Mouse (Mus musculus) bone marrow macrophage, adult 2 months (primary cell): ENCODE data around the gene Scd3. TPM values are rescaled to one million over a fixed set of nuclear protein-coding genes. Genes with fewer than 3 reads are reported as not detected.
A peak's percentile ranks its signal among the peaks of the same experiment; 100 is the strongest.
"Not testable (repeated sequence)": the region's sequence is repeated elsewhere in the genome, so short reads cannot be mapped to it uniquely, and the experiment has no call there.

Experiments used
- H3K27ac ChIP-seq: 2 replicates; pipeline ENCODE4 v1.5.1; 2012; ENCODE audit warnings: low read depth, low read length; ENCODE audit not compliant: insufficient read depth
- H3K4me1 ChIP-seq: 2 replicates; pipeline ENCODE4 v1.6.1; 2012; ENCODE audit warnings: low read length; ENCODE audit not compliant: control insufficient read depth, insufficient read depth
- H3K4me3 ChIP-seq: 2 replicates; pipeline ENCODE4 v1.5.1; 2012; ENCODE audit warnings: mild to moderate bottlenecking, low read length, moderate library complexity; ENCODE audit not compliant: insufficient read depth
- CTCF ChIP-seq: IDR thresholded peaks from 2 replicates; pipeline ENCODE4 v1.5.1; 2012; ENCODE audit warnings: low read depth, mild to moderate bottlenecking, low read length, moderate library complexity
- POLR2A ChIP-seq: IDR thresholded peaks from 2 replicates; pipeline ENCODE4 v1.6.1; 2012; ENCODE audit warnings: mild to moderate bottlenecking, low read depth, low read length, borderline replicate concordance
- polyA plus RNA-seq: library from polyadenylated mRNA; stranded (reverse); fragments of >200 nt; gene quantifications from 2 replicates; pipeline ENCODE4 v1.2.4, GENCODE M21; 2012; ENCODE audit not compliant: missing spikeins, insufficient read depth, insufficient read length

Gene Scd3
- polyA plus RNA-seq, 1 experiment = not detected

DNA sequence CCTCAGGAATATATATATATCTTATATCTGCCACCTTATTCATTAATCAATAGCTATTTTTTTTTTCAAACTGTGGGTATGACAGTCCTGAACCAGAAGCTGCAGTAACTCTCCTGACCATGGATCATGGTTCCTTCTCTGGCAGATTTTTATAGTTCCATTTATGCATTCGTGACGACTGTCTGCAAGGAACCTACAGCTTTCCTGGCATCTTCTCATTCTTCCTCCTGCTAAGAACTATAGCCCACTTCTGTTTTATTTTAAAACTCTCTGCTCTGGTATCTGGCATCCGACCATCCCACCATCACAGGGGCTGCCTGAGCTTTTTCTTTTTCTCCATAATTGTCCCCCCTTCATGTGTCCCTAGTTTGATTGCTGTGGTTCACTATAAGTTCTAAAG, 27.1 kb downstream of the Scd3 start:
- Histone ChIP-seq H3K4me1 (peaks cover 14% of the 10 kb centered on the region), H3K4me3 (no peak overlapping the region), H3K27ac (no peak overlapping the region)
- TF ChIP-seq POLR2A = no peak
- TF ChIP-seq CTCF = no peak

DNA sequence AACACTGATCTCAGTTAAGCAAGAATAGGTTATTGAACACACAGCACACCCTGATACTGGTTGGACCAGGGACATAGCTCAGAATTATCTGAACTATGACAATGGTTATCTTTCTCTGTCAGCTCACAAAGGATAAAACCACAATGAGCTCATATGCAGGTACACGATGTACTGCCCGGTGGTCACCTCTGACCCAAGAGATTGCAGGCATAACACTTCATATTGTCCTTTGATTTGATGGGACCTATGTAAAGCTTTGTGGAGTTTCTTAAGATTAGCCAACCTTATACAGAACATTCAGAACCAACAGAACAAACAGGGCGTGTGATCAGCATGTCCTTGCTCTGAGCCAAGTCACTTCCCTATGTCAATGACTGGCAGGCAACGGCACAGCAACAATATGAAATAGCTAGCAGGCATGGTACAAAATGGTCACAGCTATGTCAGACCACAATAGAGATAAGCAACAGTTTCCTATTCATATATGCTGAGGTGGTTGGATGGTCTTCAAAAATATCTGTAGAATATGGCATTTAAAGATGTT, 28.6 kb downstream of the Scd3 start:
- H3K27ac ChIP-seq = no peak overlapping the region
- H3K4me1 ChIP-seq = peaks cover 3% of the 10 kb centered on the region; the same call in 1 of the 2 replicates
- no peak for TF ChIP-seq CTCF
- TF ChIP-seq POLR2A = no peak
- no peak overlapping the region for H3K4me3 ChIP-seq

DNA sequence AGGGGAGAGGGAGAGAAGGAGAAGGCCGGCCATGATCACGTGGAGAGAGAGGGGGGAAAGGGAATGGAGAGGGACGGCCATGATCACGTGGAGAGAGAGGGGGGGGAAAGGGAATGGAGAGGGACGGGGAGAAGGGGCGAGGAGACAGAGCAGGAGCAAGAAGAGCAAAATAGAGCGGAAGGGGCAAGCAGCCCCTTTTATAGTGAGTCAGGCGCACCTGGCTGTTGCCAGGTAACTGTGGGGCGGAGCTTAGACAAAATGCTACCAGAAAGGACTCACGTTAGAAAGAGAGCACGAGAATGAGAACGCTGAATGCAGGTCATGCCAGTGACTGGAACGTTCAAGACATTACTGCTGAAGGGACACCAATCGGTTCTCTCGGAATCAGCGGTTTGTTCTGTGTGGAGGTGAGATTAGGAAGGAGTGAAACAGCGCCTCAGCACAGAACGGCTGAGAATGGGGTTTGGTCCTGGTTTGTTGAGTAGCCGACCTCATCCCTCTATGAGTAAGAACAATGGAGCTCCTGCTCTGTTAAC, 34.5 kb downstream of the Scd3 start:
- H3K4me3 ChIP-seq = no peak overlapping the region
- no peak for TF ChIP-seq POLR2A
- TF ChIP-seq CTCF = no peak
- H3K27ac ChIP-seq = no peak overlapping the region
- peaks cover 7% of the 10 kb centered on the region for H3K4me1 ChIP-seq

DNA sequence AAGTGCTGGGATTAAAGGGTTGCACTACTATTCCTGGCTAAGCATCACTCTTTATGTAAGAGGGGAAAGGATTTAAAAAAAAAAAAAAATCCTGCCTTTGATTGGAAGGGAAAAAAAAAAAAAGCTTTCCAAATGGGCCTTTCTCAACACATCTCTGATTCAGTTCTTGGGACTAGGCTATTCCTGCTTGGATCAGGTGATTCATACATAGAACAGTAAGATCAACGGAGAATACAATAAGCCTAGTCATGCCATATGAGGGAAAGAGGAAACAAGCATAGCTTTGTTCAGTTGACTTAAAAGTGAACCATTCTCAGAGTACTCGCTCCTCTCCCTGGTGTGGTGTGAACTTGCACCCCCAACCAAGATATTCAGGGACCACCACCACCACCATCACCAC, 35.8 kb downstream of the Scd3 start:
- Histone ChIP-seq H3K27ac (no peak overlapping the region), H3K4me1 (peaks cover 7% of the 10 kb centered on the region), H3K4me3 (no peak overlapping the region)
- no peak for TF ChIP-seq CTCF
- TF ChIP-seq POLR2A = no peak

DNA sequence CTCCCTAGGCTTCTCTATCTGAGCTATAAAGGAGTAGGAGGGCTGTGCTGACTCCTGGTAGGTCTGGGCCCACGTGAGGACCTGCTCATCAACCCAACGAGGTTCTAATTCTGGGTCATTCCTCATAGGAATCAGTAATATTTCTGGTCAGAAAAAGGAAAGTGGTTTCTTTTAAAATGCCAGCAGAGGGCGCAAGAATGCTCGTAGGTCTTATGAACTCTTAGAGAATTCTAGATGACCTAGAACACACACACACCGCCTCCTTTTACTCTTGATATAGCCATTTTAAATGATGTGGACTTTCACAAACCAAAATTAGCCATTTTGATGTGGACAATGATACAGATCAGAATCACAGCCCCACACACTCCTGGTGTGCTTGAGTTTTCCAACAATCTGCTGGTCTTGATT, 42.7 kb downstream of the Scd3 start:
- Histone ChIP-seq H3K27ac (no peak overlapping the region), H3K4me3 (no peak overlapping the region), H3K4me1 (peaks cover 27% of the 10 kb centered on the region)
- TF ChIP-seq CTCF (no peak), POLR2A (no peak)

DNA sequence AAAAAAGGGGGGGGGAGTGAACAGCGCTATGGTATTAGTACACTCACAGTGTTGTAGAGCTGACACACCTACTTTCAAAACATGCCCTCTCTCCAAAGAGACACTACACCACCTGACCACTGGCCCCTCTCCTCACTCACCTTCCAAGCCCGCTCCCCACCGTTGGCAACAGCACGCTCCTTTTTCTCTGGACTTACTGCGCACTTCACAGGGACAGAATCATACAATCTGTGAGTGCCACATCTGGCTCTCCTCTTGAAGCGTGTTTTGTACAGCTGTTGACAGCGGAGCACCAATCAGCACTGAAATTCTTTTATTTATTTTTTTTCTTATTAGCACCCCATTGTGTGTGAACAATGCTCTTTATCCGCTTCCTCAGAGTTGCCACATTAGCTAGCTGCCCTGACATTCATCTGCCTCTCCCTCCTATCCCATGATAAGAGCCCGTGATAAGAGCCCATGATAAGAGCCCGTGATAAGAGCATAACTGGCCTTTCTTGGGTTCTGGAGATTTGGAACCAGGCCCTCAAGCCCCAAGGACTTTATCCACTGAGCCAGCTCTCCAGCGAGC, 43.4 kb downstream of the Scd3 start:
- Histone ChIP-seq H3K27ac (no peak overlapping the region), H3K4me3 (no peak overlapping the region), H3K4me1 (peaks cover 27% of the 10 kb centered on the region)
- no peak for TF ChIP-seq POLR2A
- no peak for TF ChIP-seq CTCF

DNA sequence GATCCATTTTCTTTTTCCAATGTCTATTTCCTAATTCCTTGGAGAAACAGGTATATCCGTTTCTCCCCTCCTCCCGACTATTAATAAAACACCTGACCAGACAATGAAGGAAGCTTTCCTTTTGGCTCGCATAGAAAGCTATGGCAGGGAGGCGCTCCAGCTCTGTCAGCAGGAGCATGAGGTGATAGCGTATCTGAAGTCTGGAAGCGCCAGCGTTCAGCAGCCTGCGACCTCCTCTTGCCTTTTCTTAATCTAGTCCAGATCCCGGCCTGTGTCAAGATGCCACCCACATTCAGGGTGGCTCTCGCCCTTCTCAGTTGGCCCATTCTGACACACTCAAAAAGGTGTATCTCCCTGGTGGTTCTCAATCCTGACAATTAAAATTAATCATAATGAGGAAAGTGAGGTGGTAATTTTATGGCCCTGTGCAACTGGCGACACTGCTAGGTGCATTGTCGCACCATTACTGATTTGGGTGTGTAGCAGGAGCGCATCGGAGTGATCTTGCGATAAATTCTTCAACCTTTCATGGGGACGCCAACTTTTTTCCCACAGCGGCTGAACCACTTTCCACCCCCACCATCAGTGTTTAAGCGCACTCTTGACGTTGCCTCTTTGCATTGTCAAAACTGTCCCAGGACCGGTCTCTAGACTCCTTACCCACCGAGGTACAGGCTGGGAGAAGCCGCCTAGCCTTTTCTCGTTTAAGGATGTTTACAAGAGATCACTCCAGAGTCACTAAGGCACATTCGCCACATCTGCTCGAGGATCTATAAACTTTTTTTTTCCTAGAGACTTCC, 44.4 kb downstream of the Scd3 start:
- H3K27ac ChIP-seq = peak overlapping the region; percentile 51
- peak overlapping the region; percentile 44 for H3K4me3 ChIP-seq
- H3K4me1 ChIP-seq = peaks cover 27% of the 10 kb centered on the region
- TF ChIP-seq CTCF (no peak), POLR2A (no peak)

DNA sequence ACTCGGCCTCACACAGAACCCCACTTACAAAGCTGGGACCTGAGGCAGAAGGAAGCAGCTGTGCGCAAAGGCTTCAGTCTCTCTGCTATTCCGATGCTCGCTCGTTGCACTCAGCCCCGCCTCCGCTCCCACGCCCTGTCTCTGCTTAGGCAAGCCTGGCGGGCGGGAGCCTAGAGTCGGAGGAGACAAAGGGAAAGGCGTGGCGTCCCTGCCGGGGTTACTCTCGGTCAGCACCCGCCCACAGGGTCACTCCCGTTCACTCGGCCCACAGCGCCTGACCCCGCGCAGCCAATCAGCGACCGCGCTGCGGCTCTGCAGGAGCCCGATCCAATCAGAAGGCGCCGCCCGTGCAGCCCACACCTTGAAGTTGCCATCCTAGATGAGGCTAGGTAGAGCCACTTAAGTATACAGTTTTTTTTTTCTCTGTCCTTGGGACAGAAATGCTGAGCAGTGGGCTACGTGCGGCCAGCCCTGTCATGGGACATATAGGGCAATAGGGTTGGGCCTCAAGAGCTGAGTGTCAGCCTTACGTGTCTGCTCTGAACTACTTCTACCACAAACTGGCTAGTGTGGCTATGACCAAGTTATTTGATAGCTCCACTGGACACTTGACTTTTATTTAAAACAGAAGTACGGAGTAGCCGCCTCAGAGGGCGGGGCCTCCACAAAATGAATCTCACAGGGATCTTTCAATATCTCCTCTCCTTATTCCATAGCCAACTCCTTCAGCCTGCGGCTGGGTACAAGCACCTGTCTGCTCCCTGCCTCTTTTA, 45.2 kb downstream of the Scd3 start:
- Histone ChIP-seq H3K27ac (peak overlapping the region; percentile 85), H3K4me1 (peaks cover 27% of the 10 kb centered on the region), H3K4me3 (peak overlapping the region; percentile 44)
- TF ChIP-seq POLR2A = no peak
- no peak; the same call in 1 of the 2 replicates for TF ChIP-seq CTCF

DNA sequence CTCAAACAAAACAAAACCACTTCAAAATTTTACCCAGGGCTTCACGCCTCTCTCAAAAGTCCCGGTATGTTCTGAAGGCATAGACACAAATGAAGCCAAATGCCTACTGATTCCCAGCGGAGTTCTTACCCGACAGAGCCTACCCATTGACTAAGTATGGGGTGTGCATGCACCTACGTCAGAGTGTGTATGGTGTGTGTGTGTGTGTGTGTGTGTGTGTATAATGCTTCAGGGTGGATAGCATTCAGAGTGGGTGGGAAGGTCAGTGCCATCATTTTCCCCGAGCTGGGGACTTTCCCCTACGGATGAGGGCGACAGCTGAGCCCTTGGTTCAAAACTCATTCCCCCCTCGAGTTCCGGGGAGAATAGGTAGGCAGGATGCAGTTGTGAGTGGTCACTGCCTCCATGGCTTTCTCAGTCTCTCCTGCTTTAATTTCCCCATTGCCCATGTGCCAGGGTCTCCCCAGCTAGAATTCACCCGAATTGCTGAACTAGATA, 45.8 kb downstream of the Scd3 start:
- H3K4me3 ChIP-seq = peak overlapping the region; percentile 1; the same call in 1 of the 2 replicates
- H3K4me1 ChIP-seq = peaks cover 33% of the 10 kb centered on the region
- peak overlapping the region; percentile 85 for H3K27ac ChIP-seq
- no peak for TF ChIP-seq POLR2A
- TF ChIP-seq CTCF = no peak

DNA sequence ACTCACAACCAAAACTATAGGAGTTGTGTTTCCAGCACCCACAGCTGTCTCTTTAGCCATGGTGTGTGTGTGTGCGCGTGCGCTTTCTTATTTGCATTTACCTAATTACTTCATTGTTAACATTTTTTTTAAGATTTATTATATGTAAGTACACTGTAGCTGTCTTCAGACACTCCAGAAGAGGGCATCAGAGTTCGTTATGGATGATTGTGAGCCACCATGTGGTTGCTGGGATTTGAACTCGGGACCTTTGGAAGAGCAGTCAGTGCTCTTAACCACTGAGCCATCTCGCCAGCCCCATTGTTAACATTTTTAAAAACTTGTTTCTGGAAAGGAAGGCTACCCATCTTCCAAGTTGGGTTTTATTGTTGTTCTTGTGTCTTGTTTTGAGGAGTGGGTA, 48.1 kb downstream of the Scd3 start:
- H3K27ac ChIP-seq, H3K4me3 ChIP-seq: not testable (repeated sequence)
- peaks cover 36% of the 10 kb centered on the region for H3K4me1 ChIP-seq
